Mouse (Mus musculus) ES-E14 (cell line): ENCODE results near the gene 1700001P01Rik. TPM values are rescaled to one million over a fixed set of nuclear protein-coding genes. Genes with fewer than 3 reads are reported as not detected.

Source experiments
- DNase-seq: peaks from one replicate; pipeline ENCODE4 v3.0.0-alpha.2; 2013; ENCODE audit warnings: low read depth, low spot score
- H3K27ac ChIP-seq: 2 replicates; pipeline ENCODE4 v1.5.1; 2012; ENCODE audit warnings: low read depth, mild to moderate bottlenecking, low read length, moderate library complexity, mixed read lengths; ENCODE audit not compliant: poor library complexity, insufficient read depth, severe bottlenecking
- H3K36me3 ChIP-seq: 2 replicates; pipeline ENCODE4 v1.6.1; 2012; ENCODE audit warnings: mild to moderate bottlenecking, low read length, moderate library complexity, mixed read lengths; ENCODE audit not compliant: control insufficient read depth, poor library complexity, insufficient read depth, severe bottlenecking
- H3K4me1 ChIP-seq, 2 experiments: fragments of 150-350 bp in 1 of 2; sonication (generic) in 1 of 2; 2 replicates each; pipeline ENCODE4 v1.6.1; 2012; ENCODE audit warnings: low read length in 2 of 2, mild to moderate bottlenecking in 1 of 2, mixed read lengths in 1 of 2; ENCODE audit not compliant: control insufficient read depth in 2 of 2, insufficient read depth in 2 of 2, poor library complexity in 1 of 2
- H3K4me3 ChIP-seq, 2 experiments: fragments of 150-350 bp in 1 of 2; sonication (generic) in 1 of 2; 2 replicates each; pipeline ENCODE4 v1.5.1; 2012; ENCODE audit warnings: low read length in 2 of 2, low read depth in 1 of 2, mild to moderate bottlenecking in 1 of 2, mixed read lengths in 1 of 2; ENCODE audit not compliant: insufficient read depth in 1 of 2, poor library complexity in 1 of 2, severe bottlenecking in 1 of 2
- H3K9ac ChIP-seq: 2 replicates; pipeline ENCODE4 v1.6.1; 2012; ENCODE audit warnings: low read depth, mild to moderate bottlenecking, low read length, mixed read lengths; ENCODE audit not compliant: poor library complexity, insufficient read depth, severe bottlenecking
- H3K9me3 ChIP-seq: fragments of 150-350 bp; sonication (generic); 2 replicates; pipeline ENCODE4 v1.6.1; 2012; ENCODE audit warnings: low read depth, mild to moderate bottlenecking, low read length; ENCODE audit not compliant: control insufficient read depth, insufficient read depth
- CHD2 ChIP-seq: IDR thresholded peaks from 2 replicates; pipeline ENCODE4 v1.6.1; 2014; ENCODE audit warnings: mild to moderate bottlenecking, low read depth, low read length, inconsistent platforms
- HCFC1 ChIP-seq: IDR thresholded peaks from 2 replicates; pipeline ENCODE4 v1.6.1; 2012; ENCODE audit warnings: low read length, inconsistent platforms, borderline replicate concordance; ENCODE audit not compliant: insufficient read depth
- MAFK ChIP-seq: IDR thresholded peaks from 2 replicates; pipeline ENCODE4 v1.6.1; 2014; ENCODE audit warnings: mild to moderate bottlenecking, low read depth, low read length, inconsistent platforms; ENCODE audit not compliant: insufficient read depth
- ZC3H11A ChIP-seq: IDR thresholded peaks from 2 replicates; pipeline ENCODE4 v1.6.1; 2012; ENCODE audit warnings: low read depth, mild to moderate bottlenecking, inconsistent platforms, low read length, borderline replicate concordance
- ZNF384 ChIP-seq: IDR thresholded peaks from 2 replicates; pipeline ENCODE4 v1.6.1; 2012; ENCODE audit warnings: low read depth, low read length, inconsistent platforms
- in situ Hi-C, 2 experiments: fragments of 600-800 bp; cut with MboI; formaldehyde crosslinking; loops; one replicate each; pipeline ENCODE4 v1.15.1; 2025; ENCODE audit warnings: low sequenced_read_pairs in 2 of 2, inconsistent platforms in 1 of 2; ENCODE audit not compliant: unreplicated experiment in 2 of 2
- total RNA-seq: library from RNA; depleted of rRNA; stranded (reverse); fragments of 300-350 nt; gene quantifications from 2 replicates; pipeline ENCODE4 v1.2.3, GENCODE M21; 2012

Gene 1700001P01Rik
- total RNA-seq, 1 experiment = 2.3 TPM

- Histone ChIP-seq H3K36me3 (peaks cover 25% of the 10 kb centered on the region), H3K27ac (no peak overlapping the region), H3K9ac (no peak overlapping the region), H3K9me3 (no peaks in the 10 kb centered on the region), H3K4me3 (no peak overlapping the region), H3K4me1 (peaks cover 0 to 8% of the 10 kb centered on the region in 2 experiments; a peak in 2 of 4 replicates)
- no peak for DNase-seq
- in situ Hi-C loops = no loop called here
- TF ChIP-seq CHD2 (no peak), ZNF384 (no peak), ZC3H11A (no peak), HCFC1 (no peak), MAFK (no peak)
These were observed 14.1 kb downstream of the 1700001P01Rik start for GRCm38 (mm10) chr11:97761638-97762037.

GRCm38 (mm10) chr11:97758942-97759341 is 16.8 kb downstream of the 1700001P01Rik start:
- H3K9ac ChIP-seq = no peak overlapping the region
- H3K36me3 ChIP-seq = peaks cover 30% of the 10 kb centered on the region
- peaks cover 0 to 4% of the 10 kb centered on the region in 2 experiments; a peak in 1 of 4 replicates for H3K4me1 ChIP-seq
- H3K27ac ChIP-seq = no peak overlapping the region
- no peak overlapping the region for H3K4me3 ChIP-seq
- no peaks in the 10 kb centered on the region for H3K9me3 ChIP-seq
- in situ Hi-C loops = no loop called here
- DNase-seq = no peak
- no peak for TF ChIP-seq ZC3H11A
- no peak for TF ChIP-seq MAFK
- TF ChIP-seq CHD2 = no peak
- TF ChIP-seq ZNF384 = no peak
- TF ChIP-seq HCFC1 = no peak

DNA sequence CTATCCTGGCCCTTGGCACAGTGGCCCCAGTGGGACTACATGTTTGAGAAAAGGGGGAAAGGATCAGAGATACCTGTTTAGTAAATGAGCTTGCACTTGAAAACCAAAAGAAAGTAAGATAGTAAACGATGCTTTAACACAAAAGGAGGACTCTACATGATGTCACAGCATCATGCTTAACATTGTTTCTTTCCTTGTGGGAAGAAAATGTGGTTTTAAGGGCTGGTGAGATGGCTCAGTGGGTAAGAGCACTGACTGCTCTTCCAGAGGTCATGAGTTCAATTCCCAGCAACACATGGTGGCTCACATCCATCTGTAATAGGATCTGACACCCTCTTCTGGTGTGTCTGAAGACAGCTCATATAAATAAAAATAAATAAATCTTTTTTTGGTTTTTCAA is 17.6 kb downstream of the 1700001P01Rik start:
- H3K4me3 ChIP-seq = no peak overlapping the region
- no peak overlapping the region for H3K27ac ChIP-seq
- in situ Hi-C loops = no loop called here
- no peaks in the 10 kb centered on the region for H3K9me3 ChIP-seq
- no peak for DNase-seq
- peaks cover 0 to 4% of the 10 kb centered on the region in 2 experiments; a peak in 1 of 4 replicates for H3K4me1 ChIP-seq
- H3K36me3 ChIP-seq = peaks cover 36% of the 10 kb centered on the region
- no peak for TF ChIP-seq ZC3H11A
- TF ChIP-seq ZNF384 = no peak
- no peak for TF ChIP-seq CHD2
- no peak for TF ChIP-seq MAFK
- TF ChIP-seq HCFC1 = no peak
- no peak overlapping the region for H3K9ac ChIP-seq

GRCm38 (mm10) chr11:97753277-97753676 is 22.4 kb downstream of the 1700001P01Rik start:
- peaks cover 49% of the 10 kb centered on the region for H3K36me3 ChIP-seq

GRCm38 (mm10) chr11:97748496-97748895 is 27.2 kb downstream of the 1700001P01Rik start:
- TF ChIP-seq MAFK (no peak), HCFC1 (no peak), ZC3H11A (no peak), ZNF384 (no peak), CHD2 (no peak)
- peaks cover 29% of the 10 kb centered on the region for H3K36me3 ChIP-seq
- H3K9me3 ChIP-seq = no peaks in the 10 kb centered on the region
- H3K27ac ChIP-seq = no peak overlapping the region
- peaks cover 0 to 4% of the 10 kb centered on the region in 2 experiments; a peak in 1 of 4 replicates for H3K4me1 ChIP-seq
- DNase-seq = no peak
- no peak overlapping the region for H3K9ac ChIP-seq
- in situ Hi-C loops = no loop called here
- no peak overlapping the region for H3K4me3 ChIP-seq

More at GRCm38 (mm10) chr11:97753277-97753676, 22.4 kb downstream of the 1700001P01Rik start:
- H3K27ac ChIP-seq = no peak overlapping the region; the same call in 1 of the 2 replicates
- peaks cover 0 to 2% of the 10 kb centered on the region in 2 experiments; a peak in 1 of 4 replicates for H3K4me1 ChIP-seq
- H3K9me3 ChIP-seq = no peaks in the 10 kb centered on the region
- DNase-seq = no peak
- in situ Hi-C loops = no loop called here
- H3K4me3 ChIP-seq = no peak overlapping the region
- H3K9ac ChIP-seq = no peak overlapping the region
- TF ChIP-seq CHD2 = no peak
- no peak for TF ChIP-seq ZNF384
- no peak for TF ChIP-seq HCFC1
